Mouse (Mus musculus): ENCODE data around the gene Col25a1. TPM values are rescaled to one million over a fixed set of nuclear protein-coding genes. Genes with fewer than 3 reads are reported as not detected.

Gene Col25a1
- polyA plus RNA-seq, 1 experiment from 2014 or later: 4.2 TPM

DNA sequence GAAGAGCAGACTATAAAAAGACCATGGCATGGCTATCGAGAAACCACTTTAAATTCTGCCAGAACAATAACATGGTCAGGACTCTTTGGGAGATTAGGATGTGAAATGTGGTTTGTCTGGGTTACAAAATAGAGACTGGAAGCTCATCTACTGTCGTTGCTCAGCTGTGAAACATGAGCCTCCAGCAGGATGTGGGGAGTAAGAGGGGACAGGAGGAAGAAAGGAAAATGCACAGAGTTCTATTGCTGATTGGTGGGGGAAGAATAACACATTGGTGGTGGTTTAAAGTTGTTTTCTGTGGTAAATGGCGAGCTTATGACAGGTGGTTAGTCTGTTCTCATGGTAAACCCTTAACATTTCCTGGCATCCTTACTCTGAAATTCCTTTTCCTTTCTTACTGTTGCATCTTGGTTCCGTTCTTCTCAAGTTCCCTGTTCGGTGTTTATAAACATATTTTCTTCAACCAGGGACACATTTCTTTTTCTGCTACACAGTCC, 87.0 kb downstream of the Col25a1 start:
- 73% methylated on average over 5 of the region's 5 CpGs for WGBS

DNA sequence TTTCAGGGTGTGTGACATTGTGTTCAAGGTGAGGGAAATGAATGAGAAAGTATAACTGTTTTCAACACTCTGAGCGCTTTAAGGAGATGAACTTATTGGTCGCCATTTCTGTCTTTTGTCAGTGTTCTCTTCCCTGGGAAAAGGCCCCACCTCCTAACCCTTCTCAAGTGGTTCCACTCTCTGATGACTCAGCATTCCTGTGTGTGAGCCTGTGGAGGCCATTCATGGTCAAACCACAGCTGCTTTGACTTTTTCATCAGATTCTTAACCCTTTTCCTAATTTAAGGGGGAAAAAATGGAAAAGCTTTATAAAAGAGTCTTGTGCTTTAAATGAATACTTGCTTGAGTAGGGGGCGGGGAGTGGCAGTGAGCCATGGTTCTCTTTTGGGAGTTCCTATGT, 89.5 kb downstream of the Col25a1 start:
- Histone ChIP-seq H3K27me3 (no peaks in the 10 kb centered on the region), H3K4me2 (no peak overlapping the region), H3K9ac (no peak overlapping the region), H3K27ac (no peak overlapping the region), H3K9me3 (no peaks in the 10 kb centered on the region), H3K4me3 (replicated peaks) (no peak overlapping the region), H3K36me3 (replicated peaks) (no peaks in the 10 kb centered on the region), H3K4me1 (no peaks in the 10 kb centered on the region; the same call in 1 of the 2 replicates)
- no peak for ATAC-seq (ENCODE audit: low FRiP score)
- 87% methylated on average over 3 of the region's 3 CpGs for WGBS

More for the DNA sequence above, 87.0 kb downstream of the Col25a1 start:
- H3K36me3 ChIP-seq (replicated peaks): no peaks in the 10 kb centered on the region
- no peak overlapping the region for H3K27ac ChIP-seq
- no peaks in the 10 kb centered on the region for H3K9me3 ChIP-seq
- H3K9ac ChIP-seq: no peak overlapping the region
- no peaks in the 10 kb centered on the region for H3K27me3 ChIP-seq
- no peak overlapping the region for H3K4me3 ChIP-seq (replicated peaks)
- no peak overlapping the region for H3K4me2 ChIP-seq
- ATAC-seq (ENCODE audit: low FRiP score): no peak
- H3K4me1 ChIP-seq: no peaks in the 10 kb centered on the region; the same call in 1 of the 2 replicates

- Histone ChIP-seq H3K36me3 (replicated peaks) (no peaks in the 10 kb centered on the region), H3K27me3 (no peaks in the 10 kb centered on the region), H3K4me1 (no peaks in the 10 kb centered on the region), H3K4me3 (replicated peaks) (no peak overlapping the region), H3K27ac (no peak overlapping the region), H3K4me2 (no peak overlapping the region), H3K9ac (no peak overlapping the region), H3K9me3 (no peaks in the 10 kb centered on the region)
- 92% methylated on average over 9 of the region's 9 CpGs for WGBS
- ATAC-seq (ENCODE audit: low FRiP score): no peak
Observed at GRCm38 (mm10) chr3:130228186-130228585, 96.9 kb downstream of the Col25a1 start.

- no peak for ATAC-seq (ENCODE audit: low FRiP score)
- no peaks in the 10 kb centered on the region for H3K9me3 ChIP-seq
- H3K4me2 ChIP-seq: no peak overlapping the region
- H3K27ac ChIP-seq: no peak overlapping the region
- no peaks in the 10 kb centered on the region for H3K4me1 ChIP-seq
- WGBS: 92% methylated on average over 7 of the region's 7 CpGs
- no peaks in the 10 kb centered on the region for H3K27me3 ChIP-seq
- H3K4me3 ChIP-seq (replicated peaks): no peak overlapping the region
- no peak overlapping the region for H3K9ac ChIP-seq
- H3K36me3 ChIP-seq (replicated peaks): no peaks in the 10 kb centered on the region
Observed at GRCm38 (mm10) chr3:130232944-130233343, 101.6 kb downstream of the Col25a1 start.

DNA sequence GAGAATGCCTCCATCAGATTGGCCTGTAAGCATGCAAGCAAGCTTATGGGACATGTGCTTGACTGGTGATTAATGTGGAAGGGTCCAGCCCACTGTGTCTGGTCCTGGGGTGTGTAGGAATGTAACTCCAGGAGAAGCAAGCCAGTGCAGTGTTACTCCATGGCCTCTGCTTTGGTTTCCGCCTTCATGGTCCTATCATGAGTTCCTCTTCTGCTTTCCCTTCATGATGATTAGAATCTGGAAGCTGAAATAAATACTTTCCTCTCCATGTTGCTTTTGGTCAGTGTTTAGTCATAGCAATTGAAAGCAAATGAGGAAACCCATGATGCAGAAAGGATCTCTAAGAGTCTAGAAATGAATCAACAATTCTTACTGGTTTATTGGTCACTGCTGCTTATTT, 103.9 kb downstream of the Col25a1 start:
- Histone ChIP-seq H3K4me3 (replicated peaks) (no peak overlapping the region), H3K4me1 (no peaks in the 10 kb centered on the region), H3K27me3 (no peaks in the 10 kb centered on the region), H3K9me3 (no peaks in the 10 kb centered on the region), H3K27ac (no peak overlapping the region), H3K36me3 (replicated peaks) (no peaks in the 10 kb centered on the region), H3K4me2 (no peak overlapping the region), H3K9ac (no peak overlapping the region)
- ATAC-seq (ENCODE audit: low FRiP score): no peak
- WGBS: 96% methylated on average over 1 of the region's 1 CpGs

GRCm38 (mm10) chr3:130236129-130236528, 104.8 kb downstream of the Col25a1 start:
- no peak overlapping the region for H3K9ac ChIP-seq
- H3K9me3 ChIP-seq: no peaks in the 10 kb centered on the region
- H3K27ac ChIP-seq: no peak overlapping the region
- H3K36me3 ChIP-seq (replicated peaks): no peaks in the 10 kb centered on the region
- H3K4me1 ChIP-seq: no peaks in the 10 kb centered on the region
- no peaks in the 10 kb centered on the region for H3K27me3 ChIP-seq
- WGBS: 86% methylated on average over 7 of the region's 7 CpGs
- no peak overlapping the region for H3K4me3 ChIP-seq (replicated peaks)
- no peak overlapping the region for H3K4me2 ChIP-seq
- no peak for ATAC-seq (ENCODE audit: low FRiP score)

DNA sequence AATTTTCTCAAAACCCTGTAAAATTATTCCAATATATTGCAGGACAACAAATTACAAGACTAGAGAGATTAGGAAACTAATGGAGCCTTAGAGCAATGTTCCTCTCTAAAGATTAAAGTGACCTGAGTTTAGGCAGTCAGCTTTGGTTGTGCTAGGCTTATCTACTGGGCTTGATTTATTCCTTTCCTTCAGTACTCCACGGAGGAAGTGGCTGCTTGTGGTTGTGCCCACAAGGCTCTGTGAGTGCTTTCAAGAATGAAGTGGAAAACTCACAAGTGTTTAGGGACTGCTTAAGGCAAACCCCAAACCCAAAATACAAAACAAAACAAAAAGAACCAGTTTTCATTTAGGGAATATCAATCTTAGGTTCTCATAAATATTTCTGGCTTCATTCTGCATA, 106.6 kb downstream of the Col25a1 start:
- no peaks in the 10 kb centered on the region for H3K36me3 ChIP-seq (replicated peaks)
- H3K4me1 ChIP-seq: no peaks in the 10 kb centered on the region
- H3K4me3 ChIP-seq (replicated peaks): no peak overlapping the region
- no peak for ATAC-seq (ENCODE audit: low FRiP score)
- H3K9me3 ChIP-seq: no peaks in the 10 kb centered on the region
- 74% methylated on average over 1 of the region's 1 CpGs for WGBS
- no peak overlapping the region for H3K27ac ChIP-seq
- H3K27me3 ChIP-seq: no peaks in the 10 kb centered on the region
- no peak overlapping the region for H3K4me2 ChIP-seq
- H3K9ac ChIP-seq: no peak overlapping the region

GRCm38 (mm10) chr3:130241924-130242323, 110.6 kb downstream of the Col25a1 start:
- no peaks in the 10 kb centered on the region for H3K36me3 ChIP-seq (replicated peaks)
- no peaks in the 10 kb centered on the region for H3K27me3 ChIP-seq
- ATAC-seq (ENCODE audit: low FRiP score): no peak
- no peaks in the 10 kb centered on the region for H3K9me3 ChIP-seq
- 90% methylated on average over 4 of the region's 4 CpGs for WGBS
- H3K4me1 ChIP-seq: no peaks in the 10 kb centered on the region
- no peak overlapping the region for H3K4me3 ChIP-seq (replicated peaks)
- no peak overlapping the region for H3K9ac ChIP-seq
- H3K27ac ChIP-seq: no peak overlapping the region
- no peak overlapping the region for H3K4me2 ChIP-seq

- H3K9me3 ChIP-seq: no peaks in the 10 kb centered on the region
- H3K27me3 ChIP-seq: no peaks in the 10 kb centered on the region
- no peak for ATAC-seq (ENCODE audit: low FRiP score)
- no peak overlapping the region for H3K9ac ChIP-seq
- H3K4me1 ChIP-seq: no peaks in the 10 kb centered on the region
- H3K36me3 ChIP-seq (replicated peaks): no peaks in the 10 kb centered on the region
- WGBS: 63% methylated on average over 8 of the region's 8 CpGs
- H3K4me2 ChIP-seq: no peak overlapping the region
- no peak overlapping the region for H3K27ac ChIP-seq
- no peak overlapping the region for H3K4me3 ChIP-seq (replicated peaks)
Observed at GRCm38 (mm10) chr3:130242647-130243296, 111.5 kb downstream of the Col25a1 start.

DNA sequence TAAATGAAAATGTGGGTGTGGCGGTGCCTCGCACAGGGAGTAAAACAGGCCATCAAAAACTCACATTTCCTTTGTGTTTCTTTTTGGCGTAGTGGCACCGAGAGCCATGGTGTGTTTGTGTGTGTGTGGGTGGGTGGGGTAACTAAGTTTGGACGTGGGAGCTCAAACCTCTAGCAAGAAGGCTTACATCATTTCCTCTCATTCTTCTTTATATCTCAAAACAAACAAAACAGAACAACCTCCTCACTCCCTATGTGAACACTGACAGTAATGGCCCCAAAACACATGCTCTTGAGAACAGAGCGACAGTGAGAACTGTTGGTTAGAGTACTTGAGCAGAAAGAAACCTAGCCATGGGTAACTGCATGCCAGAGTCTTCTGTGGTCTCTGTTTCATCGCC, 121.1 kb downstream of the Col25a1 start:
- Histone ChIP-seq H3K27me3 (no peaks in the 10 kb centered on the region), H3K4me3 (replicated peaks) (no peak overlapping the region), H3K4me2 (no peak overlapping the region), H3K36me3 (replicated peaks) (no peaks in the 10 kb centered on the region), H3K4me1 (no peaks in the 10 kb centered on the region), H3K9ac (no peak overlapping the region), H3K27ac (no peak overlapping the region), H3K9me3 (no peaks in the 10 kb centered on the region)
- no peak for ATAC-seq (ENCODE audit: low FRiP score)
- WGBS: 88% methylated on average over 7 of the region's 7 CpGs

DNA sequence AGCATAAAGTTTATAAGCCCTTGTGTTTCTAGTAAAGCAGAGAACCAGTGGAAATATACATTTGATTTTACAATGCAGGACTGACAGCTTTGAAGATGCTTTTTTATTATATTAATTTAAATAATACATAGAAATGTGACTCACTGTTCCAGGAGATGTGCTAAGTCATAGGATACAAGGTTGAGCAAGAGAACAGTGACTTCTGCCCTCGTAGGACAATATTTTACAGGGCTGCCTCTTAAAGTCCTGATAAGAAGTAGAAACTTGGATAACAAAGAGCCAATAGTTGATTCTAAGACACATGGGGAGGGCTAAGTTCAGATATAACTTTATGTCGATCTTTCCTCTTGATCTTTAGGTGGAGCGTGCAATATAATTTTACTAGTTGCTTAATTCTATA, 124.8 kb downstream of the Col25a1 start:
- Histone ChIP-seq H3K4me1 (no peaks in the 10 kb centered on the region), H3K4me3 (replicated peaks) (no peak overlapping the region), H3K9me3 (no peaks in the 10 kb centered on the region), H3K27ac (no peak overlapping the region), H3K36me3 (replicated peaks) (no peaks in the 10 kb centered on the region), H3K9ac (no peak overlapping the region), H3K4me2 (no peak overlapping the region), H3K27me3 (no peaks in the 10 kb centered on the region)
- WGBS: 86% methylated on average over 3 of the region's 3 CpGs
- ATAC-seq (ENCODE audit: low FRiP score): no peak

- Histone ChIP-seq H3K4me3 (replicated peaks) (no peak overlapping the region), H3K27me3 (no peaks in the 10 kb centered on the region), H3K4me2 (no peak overlapping the region), H3K9ac (no peak overlapping the region), H3K9me3 (no peaks in the 10 kb centered on the region), H3K27ac (no peak overlapping the region), H3K36me3 (replicated peaks) (no peaks in the 10 kb centered on the region), H3K4me1 (no peaks in the 10 kb centered on the region)
- no peak for ATAC-seq (ENCODE audit: low FRiP score)
- 86% methylated on average over 7 of the region's 7 CpGs for WGBS
Observed at GRCm38 (mm10) chr3:130256610-130257009, 125.3 kb downstream of the Col25a1 start.

GRCm38 (mm10) chr3:130259670-130260069, 128.4 kb downstream of the Col25a1 start:
- H3K27ac ChIP-seq: no peak overlapping the region
- H3K9ac ChIP-seq: no peak overlapping the region
- no peaks in the 10 kb centered on the region for H3K27me3 ChIP-seq
- WGBS: 91% methylated on average over 2 of the region's 2 CpGs
- H3K4me1 ChIP-seq: peaks cover 8% of the 10 kb centered on the region
- H3K36me3 ChIP-seq (replicated peaks): no peaks in the 10 kb centered on the region
- no peak for ATAC-seq (ENCODE audit: low FRiP score)
- H3K4me3 ChIP-seq (replicated peaks): no peak overlapping the region
- H3K9me3 ChIP-seq: no peaks in the 10 kb centered on the region
- no peak overlapping the region for H3K4me2 ChIP-seq
